Mouse (Mus musculus): ENCODE data around the gene Fam216a. TPM values are rescaled to one million over a fixed set of nuclear protein-coding genes. Genes with fewer than 3 reads are reported as not detected.

Fam216a gene
- polyA plus RNA-seq, 1 experiment, result 7.4 TPM

DNA sequence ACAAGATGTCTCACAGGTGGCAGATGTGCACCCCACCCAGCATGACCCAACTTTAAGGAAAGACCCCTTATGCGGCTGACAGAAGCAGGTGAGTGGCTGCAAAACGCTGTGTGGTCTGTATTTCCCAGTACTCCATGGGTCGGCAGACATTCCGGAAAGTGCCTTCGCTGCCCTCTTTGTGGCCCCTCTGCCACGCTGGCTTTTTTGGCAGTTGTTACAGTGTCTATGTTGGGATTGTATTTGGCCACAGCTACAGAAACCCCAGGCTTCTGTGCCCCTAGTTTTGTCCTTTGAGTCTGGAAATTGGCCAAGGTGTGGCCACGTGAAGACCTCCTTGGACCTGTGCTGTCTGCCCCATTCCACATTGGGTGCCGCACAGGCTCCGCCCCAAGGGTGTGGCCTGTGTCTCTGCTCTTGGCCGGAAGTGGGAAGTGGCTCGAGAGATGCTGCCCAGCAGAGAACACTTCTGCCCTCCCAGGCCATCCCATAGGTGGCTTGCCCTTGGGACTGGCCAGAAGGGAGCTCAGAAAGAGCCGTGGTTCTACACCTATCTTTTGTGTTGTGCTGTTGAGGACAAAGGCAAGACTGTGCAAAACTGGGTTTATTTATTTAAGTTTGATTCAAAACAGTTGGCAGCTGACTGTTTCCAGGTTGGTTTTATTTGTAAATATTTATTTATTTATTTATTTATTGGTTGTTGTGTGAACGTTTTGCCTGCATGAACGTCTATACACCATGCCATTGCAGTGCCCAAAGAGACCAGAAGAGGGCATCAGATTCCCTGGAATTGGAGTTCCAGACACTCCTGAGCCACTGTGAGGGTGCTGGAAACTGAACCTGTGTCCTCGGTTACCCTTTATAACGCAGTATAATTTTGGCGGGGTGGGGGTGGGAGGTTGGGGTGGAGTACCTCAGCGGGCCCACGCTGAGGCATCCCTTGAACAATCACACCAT is 37.8 kb upstream of the Fam216a start:
- Histone ChIP-seq H3K4me3 (ENCODE audit: extremely low read depth, insufficient read depth, insufficient read length) (no peak overlapping the region), H3K36me3 (ENCODE audit: control insufficient read depth, insufficient read depth, low read length) (peaks cover 23% of the 10 kb centered on the region), H3K27ac (ENCODE audit: insufficient read depth, low read length) (no peak overlapping the region), H3K27me3 (ENCODE audit: control insufficient read depth, insufficient read depth, low read length) (no peaks in the 10 kb centered on the region), H3K4me1 (ENCODE audit: control insufficient read depth, insufficient read depth, insufficient read length) (no peaks in the 10 kb centered on the region)
- WGBS, result 93% methylated on average over 19 of the region's 19 CpGs
- no peak for DNase-seq (ENCODE audit: low read depth in 1 of 2, low spot score in 2 of 2)
- TF ChIP-seq POLR2A (IDR thresholded peaks at IDR 0.05; ENCODE audit: low read depth, low read length) (no peak), CTCF (IDR thresholded peaks at IDR 0.05; ENCODE audit: extremely low read depth, insufficient read depth, insufficient read length, insufficient replicate concordance) (no peak)

GRCm38 (mm10) chr5:122405537-122405936 is 33.4 kb upstream of the Fam216a start:
- no peak overlapping the region for H3K4me3 ChIP-seq (ENCODE audit: extremely low read depth, insufficient read depth, insufficient read length)
- 94% methylated on average over 10 of the region's 10 CpGs for WGBS
- no peak overlapping the region for H3K27ac ChIP-seq (ENCODE audit: insufficient read depth, low read length)
- DNase-seq (ENCODE audit: low read depth in 1 of 2, low spot score in 2 of 2), result no peak
- H3K36me3 ChIP-seq (ENCODE audit: control insufficient read depth, insufficient read depth, low read length), result peaks cover 52% of the 10 kb centered on the region
- no peaks in the 10 kb centered on the region for H3K4me1 ChIP-seq (ENCODE audit: control insufficient read depth, insufficient read depth, insufficient read length)
- no peak for TF ChIP-seq POLR2A (IDR thresholded peaks at IDR 0.05; ENCODE audit: low read depth, low read length)
- no peak for TF ChIP-seq CTCF (IDR thresholded peaks at IDR 0.05; ENCODE audit: extremely low read depth, insufficient read depth, insufficient read length, insufficient replicate concordance)
- no peaks in the 10 kb centered on the region for H3K27me3 ChIP-seq (ENCODE audit: control insufficient read depth, insufficient read depth, low read length)

- Histone ChIP-seq H3K4me1 (ENCODE audit: control insufficient read depth, insufficient read depth, insufficient read length) (no peaks in the 10 kb centered on the region), H3K27ac (ENCODE audit: insufficient read depth, low read length) (no peak overlapping the region), H3K27me3 (ENCODE audit: control insufficient read depth, insufficient read depth, low read length) (no peaks in the 10 kb centered on the region), H3K4me3 (ENCODE audit: extremely low read depth, insufficient read depth, insufficient read length) (no peak overlapping the region), H3K36me3 (ENCODE audit: control insufficient read depth, insufficient read depth, low read length) (peaks cover 52% of the 10 kb centered on the region)
- 92% methylated on average over 12 of the region's 12 CpGs for WGBS
- no peak for TF ChIP-seq CTCF (IDR thresholded peaks at IDR 0.05; ENCODE audit: extremely low read depth, insufficient read depth, insufficient read length, insufficient replicate concordance)
- TF ChIP-seq POLR2A (IDR thresholded peaks at IDR 0.05; ENCODE audit: low read depth, low read length), result no peak
- DNase-seq (ENCODE audit: low read depth in 1 of 2, low spot score in 2 of 2), result no peak
Observed at GRCm38 (mm10) chr5:122403362-122403761, 31.2 kb upstream of the Fam216a start.

DNA sequence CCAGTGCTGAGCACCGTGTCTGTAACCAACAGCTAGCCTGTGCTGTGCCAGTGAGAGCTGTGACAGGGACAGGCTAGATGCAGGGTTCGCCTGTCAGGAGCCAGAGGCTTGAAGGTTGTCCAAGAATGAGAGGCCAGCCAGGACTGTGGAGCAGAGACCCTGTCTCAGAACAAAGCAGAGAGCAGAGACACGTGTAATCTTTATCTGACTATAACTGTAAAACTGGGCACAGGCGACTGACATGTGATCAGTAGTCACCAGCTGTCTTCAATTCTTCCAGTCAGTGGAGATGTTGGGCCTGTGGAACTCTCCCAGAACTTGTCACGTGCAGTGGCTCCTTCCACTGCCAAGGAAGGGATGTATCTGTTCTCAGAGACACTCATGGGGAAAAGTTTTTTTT is 30.6 kb upstream of the Fam216a start:
- no peak overlapping the region for H3K4me3 ChIP-seq (ENCODE audit: extremely low read depth, insufficient read depth, insufficient read length)

DNA sequence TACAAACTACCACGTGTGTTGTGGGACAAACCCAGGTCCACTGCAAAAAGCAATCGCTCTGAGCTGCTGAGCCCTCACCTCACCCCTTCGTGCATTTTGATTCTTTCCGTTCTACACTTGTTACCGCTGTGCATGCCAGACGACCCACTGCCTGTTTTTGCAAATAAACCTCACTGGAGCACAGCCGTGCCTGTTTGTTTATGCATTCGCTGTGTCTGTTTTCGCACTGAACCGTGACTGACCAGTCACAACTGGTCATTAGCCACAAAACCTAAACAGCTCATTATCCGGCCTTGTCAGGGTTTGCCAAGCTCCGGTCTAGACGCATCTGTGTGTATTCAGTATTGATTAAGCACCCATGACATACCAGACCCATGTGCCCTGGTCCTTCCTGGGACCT is 30.0 kb upstream of the Fam216a start:
- H3K27ac ChIP-seq (ENCODE audit: insufficient read depth, low read length), result no peak overlapping the region
- peaks cover 53% of the 10 kb centered on the region for H3K36me3 ChIP-seq (ENCODE audit: control insufficient read depth, insufficient read depth, low read length)
- TF ChIP-seq POLR2A (IDR thresholded peaks at IDR 0.05; ENCODE audit: low read depth, low read length) (no peak), CTCF (IDR thresholded peaks at IDR 0.05; ENCODE audit: extremely low read depth, insufficient read depth, insufficient read length, insufficient replicate concordance) (no peak)
- 96% methylated on average over 13 of the region's 13 CpGs for WGBS
- no peak overlapping the region for H3K4me3 ChIP-seq (ENCODE audit: extremely low read depth, insufficient read depth, insufficient read length)
- H3K4me1 ChIP-seq (ENCODE audit: control insufficient read depth, insufficient read depth, insufficient read length), result peaks cover 6% of the 10 kb centered on the region; the same call in 1 of the 2 replicates
- H3K27me3 ChIP-seq (ENCODE audit: control insufficient read depth, insufficient read depth, low read length), result no peaks in the 10 kb centered on the region
- no peak for DNase-seq (ENCODE audit: low read depth in 1 of 2, low spot score in 2 of 2)

More for the DNA sequence above, 30.6 kb upstream of the Fam216a start:
- Histone ChIP-seq H3K27me3 (ENCODE audit: control insufficient read depth, insufficient read depth, low read length) (no peaks in the 10 kb centered on the region), H3K4me1 (ENCODE audit: control insufficient read depth, insufficient read depth, insufficient read length) (no peaks in the 10 kb centered on the region; the same call in 1 of the 2 replicates), H3K36me3 (ENCODE audit: control insufficient read depth, insufficient read depth, low read length) (peaks cover 52% of the 10 kb centered on the region), H3K27ac (ENCODE audit: insufficient read depth, low read length) (no peak overlapping the region)
- TF ChIP-seq CTCF (IDR thresholded peaks at IDR 0.05; ENCODE audit: extremely low read depth, insufficient read depth, insufficient read length, insufficient replicate concordance) (no peak), POLR2A (IDR thresholded peaks at IDR 0.05; ENCODE audit: low read depth, low read length) (no peak)
- WGBS, result 90% methylated on average over 5 of the region's 5 CpGs
- DNase-seq (ENCODE audit: low read depth in 1 of 2, low spot score in 2 of 2), result no peak

DNA sequence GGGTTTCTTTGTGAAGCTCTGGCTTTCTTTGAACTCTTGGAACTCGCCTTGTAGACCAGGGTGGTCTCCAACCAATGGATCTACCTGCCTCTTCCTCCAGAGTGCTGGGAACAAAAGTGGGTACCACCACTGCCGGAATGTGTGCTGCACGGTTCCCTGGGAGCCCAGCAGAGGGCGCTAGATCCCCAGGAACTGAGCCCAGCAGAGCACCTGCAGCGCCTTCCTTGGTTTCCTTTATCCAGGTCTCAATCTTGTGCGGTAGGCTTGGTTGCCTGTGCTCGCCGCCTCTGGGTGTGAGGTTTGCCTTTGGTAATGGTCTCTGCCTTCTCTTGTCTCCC is 29.1 kb upstream of the Fam216a start:
- H3K27ac ChIP-seq (ENCODE audit: insufficient read depth, low read length), result no peak overlapping the region
- no peaks in the 10 kb centered on the region for H3K27me3 ChIP-seq (ENCODE audit: control insufficient read depth, insufficient read depth, low read length)
- H3K4me1 ChIP-seq (ENCODE audit: control insufficient read depth, insufficient read depth, insufficient read length), result peaks cover 13% of the 10 kb centered on the region
- no peak overlapping the region for H3K4me3 ChIP-seq (ENCODE audit: extremely low read depth, insufficient read depth, insufficient read length)
- peaks cover 52% of the 10 kb centered on the region for H3K36me3 ChIP-seq (ENCODE audit: control insufficient read depth, insufficient read depth, low read length)
- 40% methylated on average over 8 of the region's 8 CpGs for WGBS
- DNase-seq (ENCODE audit: low read depth in 1 of 2, low spot score in 2 of 2), result peak in 1 of 2 experiments; percentile 54
- peak; percentile 87 for TF ChIP-seq CTCF (IDR thresholded peaks at IDR 0.05; ENCODE audit: extremely low read depth, insufficient read depth, insufficient read length, insufficient replicate concordance)
- no peak for TF ChIP-seq POLR2A (IDR thresholded peaks at IDR 0.05; ENCODE audit: low read depth, low read length)

Measured in spleen, adult 2 months (tissue).